Mouse (Mus musculus) brain, adult 2 months (tissue): Measurements from ENCODE around the gene N4bp1.

Experiments used
- DNase-seq: peaks from one replicate; pipeline ENCODE4 v3.0.0; 2011; ENCODE audit warnings: low read depth, low spot score

The N4bp1 gene

DNA sequence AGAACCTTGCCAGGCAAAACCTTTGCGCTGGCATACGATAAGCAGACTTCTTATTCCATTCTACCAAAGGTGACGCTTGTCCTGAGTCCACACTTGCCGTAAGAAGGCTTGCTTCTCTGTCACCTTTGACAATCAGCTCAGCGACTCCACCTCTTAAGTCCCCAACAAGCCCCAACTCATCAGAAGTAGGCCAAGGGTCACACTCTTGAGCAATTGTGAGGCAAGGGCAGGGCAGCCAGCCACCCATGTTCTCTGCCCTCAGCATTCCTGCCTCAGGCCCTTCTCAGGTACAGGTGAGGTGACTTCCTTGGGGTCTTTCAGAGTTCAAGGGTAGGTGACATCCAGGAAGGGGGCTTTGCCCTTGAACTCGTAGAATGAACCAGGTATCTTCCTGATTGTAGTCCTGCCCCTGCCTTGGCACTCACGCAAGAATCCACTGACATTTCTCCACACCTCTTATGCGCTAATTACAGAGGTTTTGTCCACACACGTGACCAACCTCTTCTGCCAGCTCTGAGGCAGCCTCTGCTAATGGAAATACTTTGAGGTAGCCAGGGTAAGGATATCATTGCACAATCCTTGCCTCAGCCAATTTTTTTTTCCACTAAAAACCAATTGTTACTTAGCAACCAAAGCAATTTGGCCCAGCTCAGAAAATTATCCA, 118.4 kb downstream of the N4bp1 start:
- peak; percentile 63 for DNase-seq

DNA sequence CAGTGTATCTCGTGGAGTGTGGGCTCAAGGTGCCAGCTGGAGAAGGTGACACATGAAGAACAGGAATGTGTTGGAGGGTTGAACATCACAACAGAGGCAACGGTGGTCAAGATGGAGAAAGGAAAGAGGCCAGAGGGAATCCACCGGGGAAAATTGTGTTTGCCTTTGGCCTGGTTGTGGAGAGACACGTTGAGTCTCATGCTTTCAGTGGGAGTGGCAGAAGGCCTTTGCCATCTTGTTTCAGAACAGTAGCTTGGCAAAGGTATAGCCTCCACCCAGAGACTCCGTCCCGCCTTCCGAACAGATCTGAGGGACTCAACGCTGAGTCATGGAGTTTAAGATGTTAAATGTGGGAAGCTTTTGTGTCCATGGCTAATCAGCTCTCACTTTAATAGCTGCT, 119.4 kb downstream of the N4bp1 start:
- DNase-seq = no peak

DNA sequence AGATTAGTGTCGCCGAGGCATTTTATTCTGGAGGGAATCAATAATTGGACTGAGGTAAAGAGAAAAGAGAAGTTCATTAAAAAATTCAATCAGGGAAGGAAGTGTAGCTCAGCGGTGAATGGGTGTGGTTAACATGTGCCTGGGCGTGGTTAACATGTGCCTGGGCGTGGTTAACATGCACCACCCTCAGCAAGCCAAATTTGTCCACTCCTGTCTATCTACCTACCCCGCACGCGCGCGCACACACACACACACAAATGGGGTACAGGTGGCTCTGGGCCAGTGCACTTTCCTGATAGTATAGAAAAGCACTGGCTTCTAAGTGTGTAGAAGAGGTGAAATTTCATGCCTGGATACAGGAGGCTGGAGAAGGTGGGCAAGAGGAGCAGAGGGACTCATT, 119.9 kb downstream of the N4bp1 start:
- no peak for DNase-seq

DNA sequence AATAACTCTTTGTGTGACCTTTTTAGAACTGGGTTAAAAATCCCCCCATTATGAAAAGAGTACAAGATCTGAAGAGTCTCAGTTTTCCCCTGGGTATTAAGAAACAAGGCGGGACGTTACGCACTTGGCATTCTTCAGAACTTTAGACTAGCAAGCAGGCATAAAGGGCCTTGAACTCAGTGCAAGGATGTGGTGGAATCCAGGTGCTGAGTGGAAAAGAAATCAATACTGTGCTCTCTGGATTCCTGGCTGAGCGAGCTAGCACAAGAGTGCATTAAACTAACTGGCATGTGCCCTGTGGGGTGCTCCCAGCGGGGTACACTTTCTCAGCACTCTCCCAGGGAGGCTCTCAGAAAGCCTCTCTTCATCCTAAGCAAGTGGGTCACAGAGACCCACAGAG, 122.3 kb downstream of the N4bp1 start:
- no peak for DNase-seq

DNA sequence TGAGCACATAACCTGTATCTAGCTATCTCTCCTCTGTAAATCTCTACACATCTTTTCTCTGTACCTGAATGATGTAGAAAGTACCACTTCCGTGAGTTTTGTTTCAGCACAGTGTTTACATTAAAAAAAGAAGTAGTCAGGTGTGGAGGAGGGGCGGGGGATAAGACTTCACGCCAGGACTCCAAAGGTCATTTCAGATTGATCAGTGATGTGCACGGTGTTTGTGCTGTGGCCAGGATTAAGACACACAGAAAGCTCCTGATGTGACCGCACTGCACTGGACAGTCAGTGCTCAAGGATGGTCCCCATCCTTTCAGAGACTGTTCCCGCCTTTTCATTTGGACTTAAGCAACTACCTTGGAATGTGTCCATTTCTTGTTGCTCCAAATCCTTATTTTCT, 124.3 kb downstream of the N4bp1 start:
- DNase-seq = no peak

DNA sequence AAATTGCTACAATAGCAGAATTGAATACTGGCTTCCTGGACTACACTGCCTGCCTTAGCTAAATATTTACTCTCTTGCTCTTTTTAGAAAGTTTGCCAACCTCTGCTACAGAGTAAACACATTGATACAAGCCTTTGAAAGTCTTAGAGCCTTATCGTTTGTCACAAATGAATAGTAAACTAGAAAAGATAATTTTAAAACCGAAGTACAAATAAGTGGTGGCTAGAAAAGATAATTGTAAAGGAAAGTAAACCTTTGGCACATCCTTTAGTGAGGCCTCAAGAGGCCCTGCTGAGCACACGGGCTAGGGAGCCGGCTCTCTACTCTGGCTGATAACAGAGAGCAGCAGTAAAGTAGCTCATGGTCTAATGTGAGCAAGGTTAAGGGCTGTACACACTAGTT, 126.0 kb downstream of the N4bp1 start:
- DNase-seq = no peak

DNA sequence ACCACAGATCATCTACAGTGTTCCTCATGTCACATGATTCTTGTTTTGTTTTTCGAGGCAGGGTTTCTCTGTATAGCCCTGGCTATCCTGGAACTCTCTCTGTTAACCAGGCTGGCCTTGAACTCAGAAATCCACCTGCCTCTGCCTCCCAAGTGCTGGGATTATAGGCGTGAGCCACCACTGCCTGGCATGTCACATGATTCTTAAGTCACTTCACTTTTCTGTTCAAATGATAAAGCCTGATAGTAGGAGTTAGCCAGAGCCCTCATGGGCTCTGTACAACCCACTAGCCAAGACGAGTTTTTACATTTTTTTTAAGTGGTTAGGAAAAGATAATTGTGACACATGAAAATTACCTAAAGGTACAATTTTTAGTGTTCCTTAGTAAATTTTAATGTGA, 126.4 kb downstream of the N4bp1 start:
- DNase-seq = no peak
